Mouse (Mus musculus) testis, adult 2 months (tissue): ENCODE measurements at regions not wholly inside any gene's neighbourhood (a gene's known extent, or its start where the extent isn't known, plus 50 kb on each side); places are given as distances from the start of the nearest gene placed in this dataset.

Experiments
- H3K27ac ChIP-seq: fragments of 200-500 bp; 2 replicates; pipeline ENCODE4 v1.5.1; 2012; ENCODE audit warnings: low read depth, low read length; ENCODE audit not compliant: control insufficient read depth, insufficient read depth
- H3K27me3 ChIP-seq: fragments of 200-500 bp; 2 replicates; pipeline ENCODE4 v1.6.1; 2012; ENCODE audit warnings: mild to moderate bottlenecking, low read length, moderate library complexity; ENCODE audit not compliant: control insufficient read depth, insufficient read depth
- H3K36me3 ChIP-seq: fragments of 200-500 bp; 2 replicates; pipeline ENCODE4 v1.6.1; 2012; ENCODE audit warnings: mild to moderate bottlenecking, low read length; ENCODE audit not compliant: control insufficient read depth, insufficient read depth
- H3K4me1 ChIP-seq: fragments of 200-500 bp; 2 replicates; pipeline ENCODE4 v1.6.1; 2012; ENCODE audit warnings: low read length; ENCODE audit not compliant: control insufficient read depth, insufficient read depth
- H3K4me3 ChIP-seq: fragments of 200-500 bp; 2 replicates; pipeline ENCODE4 v1.5.1; 2012; ENCODE audit warnings: low read depth, mild to moderate bottlenecking, low read length, moderate library complexity, mixed read lengths; ENCODE audit not compliant: control insufficient read depth
- CTCF ChIP-seq: fragments of 200-500 bp; IDR thresholded peaks from 2 replicates; pipeline ENCODE4 v1.5.1; 2012; ENCODE audit warnings: low read depth, mild to moderate bottlenecking, inconsistent platforms, low read length, moderate library complexity; ENCODE audit not compliant: control insufficient read depth, insufficient read depth, insufficient replicate concordance
- POLR2A ChIP-seq: fragments of 200-500 bp; IDR thresholded peaks from 2 replicates; pipeline ENCODE4 v1.6.1; 2012; ENCODE audit warnings: low read depth, mild to moderate bottlenecking, inconsistent platforms, low read length, moderate library complexity; ENCODE audit not compliant: control insufficient read depth

GRCm38 (mm10) chr7:136062658-136063057 is 346.5 kb upstream of the Mki67 start:
- TF ChIP-seq POLR2A: no peak
- no peak for TF ChIP-seq CTCF
- H3K27ac ChIP-seq: no peak overlapping the region
- no peak overlapping the region for H3K4me3 ChIP-seq
- peaks cover 5% of the 10 kb centered on the region; the same call in 1 of the 2 replicates for H3K4me1 ChIP-seq
- no peaks in the 10 kb centered on the region for H3K27me3 ChIP-seq
- no peaks in the 10 kb centered on the region for H3K36me3 ChIP-seq

GRCm38 (mm10) chr7:136065038-136065678 is 349.0 kb upstream of the Mki67 start:
- no peaks in the 10 kb centered on the region for H3K27me3 ChIP-seq
- TF ChIP-seq POLR2A (no peak), CTCF (no peak)
- H3K27ac ChIP-seq: no peak overlapping the region
- peaks cover 5% of the 10 kb centered on the region; the same call in 1 of the 2 replicates for H3K4me1 ChIP-seq
- H3K4me3 ChIP-seq: no peak overlapping the region
- no peaks in the 10 kb centered on the region for H3K36me3 ChIP-seq

GRCm38 (mm10) chr7:136065679-136066055 is 349.5 kb upstream of the Mki67 start:
- no peaks in the 10 kb centered on the region for H3K36me3 ChIP-seq
- no peaks in the 10 kb centered on the region for H3K27me3 ChIP-seq
- H3K4me1 ChIP-seq: peaks cover 1% of the 10 kb centered on the region; the same call in 1 of the 2 replicates
- TF ChIP-seq CTCF (no peak), POLR2A (no peak)
- H3K4me3 ChIP-seq: no peak overlapping the region
- no peak overlapping the region for H3K27ac ChIP-seq

GRCm38 (mm10) chr7:136070881-136071280 is 354.7 kb upstream of the Mki67 start:
- Histone ChIP-seq H3K4me1 (no peaks in the 10 kb centered on the region), H3K27me3 (no peaks in the 10 kb centered on the region), H3K4me3 (no peak overlapping the region), H3K27ac (no peak overlapping the region), H3K36me3 (no peaks in the 10 kb centered on the region)
- TF ChIP-seq POLR2A: no peak
- no peak for TF ChIP-seq CTCF

GRCm38 (mm10) chr7:136071331-136071730 is 355.2 kb upstream of the Mki67 start:
- no peak overlapping the region for H3K4me3 ChIP-seq
- no peaks in the 10 kb centered on the region for H3K36me3 ChIP-seq
- no peak overlapping the region for H3K27ac ChIP-seq
- no peak for TF ChIP-seq CTCF
- TF ChIP-seq POLR2A: no peak
- H3K27me3 ChIP-seq: no peaks in the 10 kb centered on the region
- no peaks in the 10 kb centered on the region for H3K4me1 ChIP-seq

- Histone ChIP-seq H3K27me3 (no peaks in the 10 kb centered on the region), H3K27ac (no peak overlapping the region), H3K4me1 (no peaks in the 10 kb centered on the region), H3K4me3 (no peak overlapping the region), H3K36me3 (no peaks in the 10 kb centered on the region)
- TF ChIP-seq CTCF (no peak), POLR2A (no peak)
These were observed 357.2 kb upstream of the Mki67 start for GRCm38 (mm10) chr7:136073265-136073799.

GRCm38 (mm10) chr7:136074043-136074442 is 357.9 kb upstream of the Mki67 start:
- Histone ChIP-seq H3K36me3 (no peaks in the 10 kb centered on the region), H3K4me3 (no peak overlapping the region), H3K4me1 (no peaks in the 10 kb centered on the region), H3K27ac (no peak overlapping the region), H3K27me3 (no peaks in the 10 kb centered on the region)
- TF ChIP-seq POLR2A: no peak
- TF ChIP-seq CTCF: no peak
